Mouse (Mus musculus) spleen, adult 2 months (tissue): ENCODE data around the gene Rplp1.

Source experiments
- CTCF ChIP-seq: fragments of 200-500 bp; IDR thresholded peaks from 2 replicates; pipeline ENCODE4 v1.5.1; 2011; ENCODE audit warnings: mild to moderate bottlenecking, inconsistent platforms; ENCODE audit not compliant: insufficient read depth, insufficient read length, insufficient replicate concordance; ENCODE audit errors: extremely low read depth
- POLR2A ChIP-seq: fragments of 200-500 bp; IDR thresholded peaks from 2 replicates; pipeline ENCODE4 v1.6.1; 2011; ENCODE audit warnings: low read depth, low read length, inconsistent platforms

DNA sequence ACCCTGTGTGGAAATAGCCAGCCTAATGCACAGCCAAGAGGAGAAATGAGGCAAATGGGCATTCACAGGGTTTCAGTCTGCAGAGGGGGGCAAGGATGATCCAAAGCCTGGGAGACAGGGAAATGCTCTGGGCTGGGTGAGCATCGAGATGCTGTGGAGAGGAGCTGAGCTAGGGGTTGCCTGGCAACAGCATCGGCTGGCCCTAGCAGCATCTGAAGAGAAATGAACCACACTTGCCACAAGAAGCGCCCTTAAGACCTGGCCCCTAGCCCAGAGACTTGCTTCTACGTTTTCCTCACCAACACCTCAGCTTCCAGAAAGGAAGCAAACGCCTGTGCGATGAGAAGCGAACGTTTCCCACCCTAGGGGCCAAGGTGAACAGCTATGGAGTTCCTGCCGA is 11.9 kb downstream of the Rplp1 start:
- TF ChIP-seq CTCF = no peak
- no peak for TF ChIP-seq POLR2A
